Mouse (Mus musculus) midbrain, embryonic 11.5 days (tissue): ENCODE results near the gene Grn. TPM values are rescaled to one million over a fixed set of nuclear protein-coding genes. Genes with fewer than 3 reads are reported as not detected.

ENCODE experiments used
- ATAC-seq: fragments of 200-750 bp; cut with Nextera tagmentation; 2 replicates; pipeline ENCODE4 v1.8.0; 2017; ENCODE audit warnings: moderate TSS enrichment, moderate library complexity; ENCODE audit not compliant: low FRiP score
- DNase-seq: peaks from one replicate; pipeline ENCODE4 v3.0.0; 2015; ENCODE audit warnings: low spot score; ENCODE audit errors: missing footprints
- H3K27ac ChIP-seq: fragments of 300-500 bp; sonication (generic); 2 replicates; pipeline ENCODE4 v1.5.1; 2014; ENCODE audit warnings: low read depth, low read length
- H3K27me3 ChIP-seq: fragments of 300-500 bp; sonication (generic); 2 replicates; pipeline ENCODE4 v1.6.1; 2014; ENCODE audit warnings: mild to moderate bottlenecking, low read length, moderate library complexity, mixed read lengths; ENCODE audit not compliant: control insufficient read depth, insufficient read depth
- H3K36me3 ChIP-seq: fragments of 300-500 bp; sonication (generic); 2 replicates; pipeline ENCODE4 v1.6.1; 2014; ENCODE audit warnings: mild to moderate bottlenecking, low read length, moderate library complexity, mixed read lengths; ENCODE audit not compliant: control insufficient read depth, insufficient read depth
- H3K4me1 ChIP-seq: fragments of 300-500 bp; sonication (generic); 2 replicates; pipeline ENCODE4 v1.6.1; 2014; ENCODE audit warnings: low read length; ENCODE audit not compliant: control insufficient read depth, insufficient read depth
- H3K4me2 ChIP-seq: fragments of 300-500 bp; sonication (generic); 2 replicates; pipeline ENCODE4 v1.6.1; 2014; ENCODE audit warnings: mild to moderate bottlenecking, moderate library complexity
- H3K4me3 ChIP-seq: fragments of 300-500 bp; sonication (generic); 2 replicates; pipeline ENCODE4 v1.5.1; 2014; ENCODE audit warnings: low read depth, low read length
- H3K9ac ChIP-seq: fragments of 300-500 bp; sonication (generic); 2 replicates; pipeline ENCODE4 v1.6.1; 2014; ENCODE audit warnings: low read length
- H3K9me3 ChIP-seq: fragments of 300-500 bp; sonication (generic); 2 replicates; pipeline ENCODE4 v1.6.1; 2016; ENCODE audit warnings: low read length; ENCODE audit not compliant: control insufficient read depth
- WGBS: fragments of 180-500 bp; shearing (Covaris S2); extraction: QIAGEN DNeasy Blood & Tissue Kit; methylation state at CpG from one replicate; pipeline ENCODE4 v1.1.7; 2014; 5-methylcytosine and 5-hydroxymethylcytosine counted together
- polyA plus RNA-seq: library from polyadenylated mRNA; unstranded; fragments of >200 nt; fragmentation: Nextera tagmentation; extraction: Ambion mirVana; gene quantifications from 2 replicates; pipeline ENCODE4 v1.2.1, GENCODE M21; 2014

The Grn gene
- polyA plus RNA-seq, 1 experiment from 2014 or later, result 39.3 TPM

DNA sequence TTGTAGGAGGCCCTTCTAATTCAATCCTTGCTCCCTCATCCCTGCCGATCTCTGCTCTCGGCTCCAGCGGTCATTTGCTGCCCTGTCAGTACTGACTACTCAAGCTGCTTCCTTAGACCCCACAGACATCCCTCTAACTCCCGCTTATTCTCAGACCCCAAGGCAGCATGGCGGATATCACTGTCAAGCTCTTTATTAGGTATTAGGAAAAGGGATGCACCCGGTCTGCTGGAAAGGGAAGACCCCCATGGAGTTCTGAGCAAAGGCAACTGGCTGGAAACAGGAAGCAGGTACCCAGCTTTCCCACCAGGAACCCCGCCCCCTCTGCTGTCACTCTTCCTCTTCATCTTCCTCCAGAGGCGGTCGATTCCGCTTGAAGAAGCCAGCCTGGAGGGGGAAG lies 23.0 kb downstream of the Grn start:
- H3K9ac ChIP-seq, result no peak overlapping the region
- H3K4me3 ChIP-seq, result no peak overlapping the region
- peaks cover 16% of the 10 kb centered on the region for H3K27me3 ChIP-seq
- no peak overlapping the region for H3K27ac ChIP-seq
- H3K4me1 ChIP-seq, result peaks cover 8% of the 10 kb centered on the region
- no peaks in the 10 kb centered on the region for H3K9me3 ChIP-seq
- 21% methylated on average over 10 of the region's 10 CpGs for WGBS
- DNase-seq, result peak; percentile 78
- H3K36me3 ChIP-seq, result no peaks in the 10 kb centered on the region
- no peak for ATAC-seq
- no peak overlapping the region for H3K4me2 ChIP-seq

DNA sequence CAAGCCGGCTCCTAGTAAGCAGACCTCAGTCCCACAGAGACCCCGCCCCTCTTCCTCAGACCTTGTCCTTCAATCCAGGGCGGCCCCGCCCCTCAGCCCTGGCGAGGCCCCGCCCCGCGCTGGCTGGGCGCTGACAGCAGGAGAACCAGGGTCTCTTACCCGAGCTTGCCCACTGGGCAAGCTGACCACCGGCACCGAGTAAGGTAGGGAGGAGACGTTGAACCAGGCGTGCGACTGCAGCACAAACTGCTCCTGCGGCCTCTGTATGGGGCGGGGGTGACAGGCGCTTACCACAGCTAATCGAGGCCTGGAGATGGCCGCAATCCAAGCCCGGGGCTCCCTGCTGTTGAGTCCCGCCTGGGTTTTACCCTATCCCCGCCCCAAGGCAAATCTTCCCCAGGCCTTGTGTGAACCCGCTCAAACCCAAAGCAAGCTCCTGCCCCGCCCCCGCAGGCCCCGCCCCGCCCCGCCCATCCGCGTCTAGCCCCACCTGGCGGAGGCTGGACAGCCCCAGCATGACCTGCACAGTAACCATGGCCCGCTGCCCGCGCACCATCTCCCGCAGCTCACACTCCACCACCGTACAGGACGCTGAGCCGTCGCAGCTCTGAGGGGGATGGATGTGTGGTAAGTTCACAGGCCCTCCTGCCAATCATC lies 25.8 kb downstream of the Grn start:
- Histone ChIP-seq H3K9ac (peak overlapping the region; percentile 51), H3K36me3 (no peaks in the 10 kb centered on the region), H3K27me3 (peaks cover 7% of the 10 kb centered on the region), H3K27ac (no peak overlapping the region), H3K4me2 (peak overlapping the region; percentile 91), H3K4me3 (peak overlapping the region; percentile 42), H3K9me3 (no peaks in the 10 kb centered on the region), H3K4me1 (peaks cover 8% of the 10 kb centered on the region)
- under 1% methylated on average over 39 of the region's 40 CpGs for WGBS
- ATAC-seq (peak; percentile 93), DNase-seq (peak; percentile 99)

DNA sequence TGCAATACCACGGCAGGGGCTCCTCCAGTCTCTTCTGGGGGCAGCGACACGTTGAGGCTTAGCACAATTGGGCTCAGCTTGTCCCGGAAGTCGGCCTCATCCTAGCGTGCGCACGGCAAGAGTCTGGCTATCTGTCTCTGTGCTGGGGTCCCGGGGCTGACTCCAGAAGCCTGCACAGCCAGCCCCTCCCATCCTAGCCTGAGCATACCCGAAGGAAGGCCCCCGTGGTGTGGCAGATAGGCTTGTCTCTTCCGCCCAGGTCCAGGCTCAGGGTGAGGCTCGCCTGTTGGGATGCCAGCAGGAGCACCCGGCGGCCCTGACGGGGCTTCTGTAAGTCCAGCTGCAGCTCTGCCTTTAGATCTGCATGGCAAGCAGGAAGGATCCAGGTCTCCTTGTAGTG lies 30.4 kb downstream of the Grn start:
- ATAC-seq (no peak), DNase-seq (no peak)
- WGBS, result 61% methylated on average over 16 of the region's 16 CpGs
- Histone ChIP-seq H3K9ac (no peak overlapping the region), H3K4me2 (no peak overlapping the region), H3K4me3 (no peak overlapping the region), H3K9me3 (no peaks in the 10 kb centered on the region), H3K4me1 (peaks cover 4% of the 10 kb centered on the region), H3K36me3 (no peaks in the 10 kb centered on the region), H3K27ac (no peak overlapping the region), H3K27me3 (peaks cover 9% of the 10 kb centered on the region)

DNA sequence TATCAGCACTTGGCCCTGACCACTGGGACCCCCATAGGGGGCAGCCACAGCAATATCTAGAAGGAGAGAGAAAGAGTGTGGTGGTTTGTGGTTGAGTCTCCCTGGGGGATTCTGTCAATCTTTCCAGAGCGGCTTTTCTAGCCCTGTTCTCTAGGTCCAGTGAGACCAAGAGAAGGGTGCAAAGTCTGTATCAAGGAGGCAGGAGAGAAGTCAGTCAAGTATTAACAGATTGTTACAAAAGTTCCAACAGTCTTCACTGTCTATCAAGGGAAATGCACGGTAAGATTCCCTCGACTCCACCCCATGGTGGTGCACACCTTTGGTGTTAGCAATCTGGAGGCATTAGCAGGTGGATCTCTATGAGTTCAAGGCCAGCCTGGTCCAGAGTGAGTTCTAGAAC lies 31.6 kb downstream of the Grn start:
- Histone ChIP-seq H3K27ac (no peak overlapping the region), H3K9me3 (no peaks in the 10 kb centered on the region), H3K4me3 (no peak overlapping the region), H3K4me1 (peaks cover 6% of the 10 kb centered on the region; the same call in 1 of the 2 replicates), H3K9ac (no peak overlapping the region), H3K4me2 (no peak overlapping the region), H3K36me3 (no peaks in the 10 kb centered on the region), H3K27me3 (peaks cover 9% of the 10 kb centered on the region)
- 83% methylated on average over 3 of the region's 3 CpGs for WGBS
- ATAC-seq (no peak), DNase-seq (no peak)

DNA sequence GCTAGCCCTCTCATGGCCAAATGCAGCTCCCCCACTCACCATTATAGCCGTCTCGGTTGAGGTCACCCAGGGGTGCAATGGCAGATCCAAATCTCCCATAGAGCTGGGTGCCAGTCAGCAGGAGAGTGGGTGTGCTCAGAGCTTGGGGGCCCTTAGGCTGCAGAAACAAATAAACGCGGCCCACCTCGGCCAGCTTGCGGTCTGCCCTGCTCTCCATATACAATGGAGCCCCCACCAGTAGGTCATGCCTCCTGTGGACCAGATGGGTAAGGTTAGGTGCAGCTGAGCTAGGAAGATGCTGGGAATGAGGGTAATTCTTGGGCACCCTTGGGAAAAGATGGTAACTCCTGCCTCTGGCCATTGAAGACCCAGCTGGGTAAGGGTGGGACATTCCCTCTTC lies 34.8 kb downstream of the Grn start:
- DNase-seq, result no peak
- Histone ChIP-seq H3K36me3 (no peaks in the 10 kb centered on the region), H3K9ac (no peak overlapping the region), H3K27ac (no peak overlapping the region), H3K4me1 (peaks cover 12% of the 10 kb centered on the region), H3K9me3 (no peaks in the 10 kb centered on the region), H3K4me2 (no peak overlapping the region), H3K27me3 (peaks cover 2% of the 10 kb centered on the region; the same call in 1 of the 2 replicates), H3K4me3 (no peak overlapping the region)
- 95% methylated on average over 6 of the region's 6 CpGs for WGBS
- ATAC-seq, result no peak

DNA sequence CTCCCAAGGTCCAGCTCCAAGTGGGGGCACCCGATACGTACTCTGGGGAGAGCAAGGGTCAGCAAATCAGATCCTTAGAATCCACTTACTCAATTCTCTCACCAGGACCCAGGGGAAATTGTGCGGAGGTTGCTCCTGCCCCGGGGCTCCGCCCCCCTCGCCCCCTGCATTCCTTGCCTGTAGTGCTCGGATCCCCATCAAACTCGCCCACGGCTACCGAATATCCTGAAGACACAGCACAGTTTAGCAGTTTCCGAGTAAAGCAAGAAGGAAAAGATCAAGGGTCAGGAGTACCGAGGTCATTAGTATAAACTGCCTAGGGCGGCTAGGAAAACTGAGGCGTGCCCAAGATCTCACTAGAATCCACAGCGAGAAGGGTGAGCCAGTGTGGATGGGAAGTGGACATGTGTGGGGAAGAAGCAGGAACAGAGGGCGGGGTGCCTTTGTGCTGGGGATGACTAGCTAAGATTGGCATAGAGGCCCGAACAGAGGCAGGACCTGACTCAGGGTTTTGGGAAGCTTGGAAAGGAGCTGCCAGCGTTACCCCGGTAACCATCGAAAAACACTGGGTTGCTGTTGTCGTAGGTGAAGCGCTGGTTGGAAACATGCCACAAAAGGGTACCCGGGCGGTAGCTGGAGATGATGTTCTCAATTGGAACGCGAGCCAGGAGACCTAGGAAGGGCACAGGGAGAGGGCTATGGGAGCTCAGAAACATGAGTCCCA lies 35.8 kb downstream of the Grn start:
- H3K9ac ChIP-seq, result no peak overlapping the region
- DNase-seq (peak; percentile 87), ATAC-seq (no peak)
- H3K4me2 ChIP-seq, result no peak overlapping the region
- 11% methylated on average over 26 of the region's 26 CpGs for WGBS
- no peak overlapping the region for H3K4me3 ChIP-seq
- no peaks in the 10 kb centered on the region for H3K36me3 ChIP-seq
- H3K9me3 ChIP-seq, result no peaks in the 10 kb centered on the region
- H3K27me3 ChIP-seq, result peaks cover 2% of the 10 kb centered on the region; the same call in 1 of the 2 replicates
- H3K27ac ChIP-seq, result no peak overlapping the region
- H3K4me1 ChIP-seq, result peaks cover 12% of the 10 kb centered on the region

DNA sequence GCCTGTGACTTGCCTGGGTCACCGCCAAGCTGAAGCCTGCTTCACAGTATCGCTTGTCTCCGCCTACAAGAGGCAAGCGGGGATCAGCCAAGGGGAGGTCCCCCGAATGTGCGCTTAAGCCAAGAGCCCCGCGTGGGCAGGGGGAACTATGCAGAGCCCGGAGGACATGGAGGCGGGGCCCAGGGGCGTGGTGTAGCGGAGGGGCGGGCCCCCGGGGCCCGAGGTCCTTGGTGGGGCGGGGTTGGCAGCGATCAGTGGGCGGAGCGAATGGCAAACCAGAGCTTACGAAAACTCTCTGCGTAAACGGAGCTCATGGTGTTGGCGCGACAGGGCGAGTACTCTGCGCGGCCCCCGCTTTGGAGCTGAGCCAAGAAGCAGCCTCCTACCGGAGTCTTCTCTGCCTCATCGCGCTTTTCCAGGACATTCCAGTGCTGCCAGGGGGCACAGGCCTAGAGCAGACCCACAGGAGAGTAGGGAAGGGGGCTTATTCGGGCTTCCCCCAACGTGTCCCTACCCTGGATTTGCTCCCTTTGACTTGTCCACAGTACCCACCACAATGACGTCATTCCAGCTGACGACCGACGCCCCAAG lies 37.0 kb downstream of the Grn start:
- H3K4me1 ChIP-seq, result peaks cover 12% of the 10 kb centered on the region
- no peak overlapping the region for H3K27ac ChIP-seq
- H3K4me2 ChIP-seq, result peak overlapping the region; percentile 91
- peak; percentile 99 for DNase-seq
- no peaks in the 10 kb centered on the region for H3K36me3 ChIP-seq
- H3K9me3 ChIP-seq, result no peaks in the 10 kb centered on the region
- WGBS, result under 1% methylated on average over 36 of the region's 37 CpGs
- peak overlapping the region; percentile 54 for H3K9ac ChIP-seq
- peak; percentile 92 for ATAC-seq
- peak overlapping the region; percentile 35 for H3K4me3 ChIP-seq
- peaks cover 2% of the 10 kb centered on the region; the same call in 1 of the 2 replicates for H3K27me3 ChIP-seq

DNA sequence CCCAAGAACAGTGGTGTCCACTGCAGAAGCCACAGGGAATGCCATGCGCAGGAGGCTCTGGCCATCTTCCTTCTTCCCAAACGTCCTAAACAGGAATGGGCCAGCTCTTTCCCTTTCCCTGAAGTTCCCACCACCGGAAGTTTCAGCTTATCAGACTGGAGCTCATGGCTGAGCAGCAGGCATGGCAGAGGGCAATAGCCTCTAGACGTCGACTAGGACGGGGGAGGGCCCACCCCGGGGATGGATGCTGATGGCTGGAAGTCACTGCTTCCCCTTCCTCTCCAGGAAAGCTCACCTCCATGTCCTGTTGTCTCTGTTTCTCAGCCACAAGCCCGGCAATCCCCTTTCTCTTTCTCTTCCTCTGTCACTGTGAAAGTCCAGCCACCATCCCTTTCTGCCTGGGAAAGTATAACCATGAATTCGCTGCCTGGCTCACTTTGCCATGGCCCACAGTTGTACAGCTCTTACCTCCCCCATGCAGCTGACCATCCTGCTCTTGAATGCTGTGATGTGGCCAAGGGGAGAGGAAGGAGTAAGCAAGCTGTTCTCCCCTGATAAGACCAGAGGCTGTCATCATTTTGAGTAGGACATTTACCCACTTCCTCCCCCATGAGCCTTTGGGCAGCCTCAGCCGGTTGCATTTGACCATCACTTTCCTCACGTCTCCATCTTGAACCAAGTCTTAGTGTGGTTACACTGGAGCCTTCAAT lies 39.7 kb downstream of the Grn start, which contains the start of gene Itga2b:
Gene Itga2b, minus strand, starts transcription at position 475 of the 710 bp plus-strand sequence.
- Histone ChIP-seq H3K4me3 (no peak within 1 kb of the TSS), H3K9ac (no peak within 1 kb of the TSS), H3K9me3 (no peaks in the 10 kb centered on the region), H3K27ac (no peak within 1 kb of the TSS), H3K27me3 (peaks cover 1% of the 10 kb centered on the region; the same call in 1 of the 2 replicates), H3K36me3 (no peaks in the 10 kb centered on the region), H3K4me2 (no peak within 1 kb of the TSS), H3K4me1 (peaks cover 12% of the 10 kb centered on the region)
- whole genome bisulfite sequencing, result 69% methylated on average over 11 of the region's 11 CpGs
- no peak for ATAC-seq
- no peak for DNase-seq
